Mouse (Mus musculus): ENCODE data around the gene Gm5134. TPM values are rescaled to one million over a fixed set of nuclear protein-coding genes. Genes with fewer than 3 reads are reported as not detected.

Gm5134 gene
- total and polyA plus RNA-seq, 3 experiments = not detected

DNA sequence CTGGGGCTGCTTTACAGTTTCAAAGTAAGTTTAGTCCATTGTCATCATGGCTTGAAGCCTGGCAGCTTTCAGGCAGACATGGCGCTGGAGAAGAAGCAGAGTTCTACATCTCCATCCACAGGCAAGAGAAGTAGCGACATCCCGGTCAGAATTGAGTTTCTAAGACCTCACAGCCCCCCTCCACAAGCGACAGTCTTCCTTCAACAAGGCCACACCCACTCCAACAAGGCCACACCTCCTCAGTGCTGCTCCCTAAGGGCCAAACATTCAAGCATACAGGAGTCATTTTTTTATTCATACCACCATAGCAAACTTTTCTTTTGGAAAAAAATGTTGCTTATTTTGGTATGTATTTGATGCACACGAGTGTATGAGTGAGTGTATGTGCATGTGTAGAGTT is 76.2 kb downstream of the Gm5134 start:
- no peak overlapping the region for H3K27ac ChIP-seq
- intact Hi-C loops (cut with DNase I) = loop anchor here (10.0 kb wide), 1 partner anchor 136 kb away; the partner anchor contains the start of gene Derl3
- 72% methylated on average over 5 of the region's 5 CpGs for WGBS

DNA sequence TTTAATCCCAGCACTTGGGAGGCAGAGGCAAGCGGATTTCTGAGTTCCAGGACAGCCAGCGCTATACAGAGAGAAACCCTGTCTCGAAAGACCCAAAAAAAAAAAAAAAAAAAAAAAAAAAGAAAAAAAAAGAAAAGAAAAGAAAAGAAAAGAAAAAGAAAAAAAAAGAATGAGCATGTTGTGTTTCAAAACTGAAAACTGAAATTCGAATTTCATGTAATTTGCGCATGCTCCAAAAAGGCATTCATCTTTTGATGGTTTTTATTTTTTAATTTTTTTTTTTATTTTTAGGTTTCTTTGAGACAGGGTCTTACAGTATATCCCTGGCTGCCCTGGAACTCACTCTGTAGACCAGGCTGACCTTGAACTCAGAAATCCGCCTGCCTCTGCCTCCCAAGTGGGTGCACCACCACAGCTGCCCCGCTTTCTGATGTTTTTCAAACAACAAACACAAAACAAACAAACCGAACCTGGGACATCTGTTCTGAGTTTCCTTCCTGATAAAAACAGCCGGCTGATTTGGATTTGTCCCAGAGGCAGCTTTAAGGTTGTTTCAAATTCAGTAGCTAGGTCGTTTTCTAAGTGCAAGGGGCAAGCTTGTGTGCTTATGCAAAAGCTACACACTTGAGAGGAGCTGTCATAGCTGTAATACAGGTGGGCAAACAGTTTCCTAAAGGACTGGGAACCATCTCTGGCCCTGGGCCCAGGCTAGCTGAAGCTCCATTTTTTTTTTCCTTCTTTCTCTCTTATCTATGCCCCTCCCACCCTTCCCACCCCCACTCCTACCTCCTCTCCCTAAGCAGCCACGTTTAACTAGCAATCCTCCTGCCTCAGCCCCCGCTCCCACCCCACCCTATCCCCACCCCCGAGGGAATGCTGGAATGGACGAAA is 77.4 kb downstream of the Gm5134 start:
- Histone ChIP-seq H3K27ac (peak overlapping the region; percentile 83), H3K9ac (ENCODE audit: low read depth, low read length) (no peak overlapping the region), H3K4me1 (ENCODE audit: control insufficient read depth, insufficient read depth, low read length) (peaks cover 2% of the 10 kb centered on the region; the same call in 1 of the 2 replicates), H3K27me3 (ENCODE audit: control insufficient read depth, insufficient read depth, low read length) (no peaks in the 10 kb centered on the region), H3K4me3 (peak overlapping the region; percentile 90), H3K36me3 (ENCODE audit: control insufficient read depth, insufficient read depth, low read length) (peaks cover 3% of the 10 kb centered on the region), H3K79me2 (replicated peaks; ENCODE audit: control insufficient read depth, insufficient read depth, low read length) (peaks cover 9% of the 10 kb centered on the region)
- no peak for DNase-seq
- TF ChIP-seq POLR2A (IDR thresholded peaks at IDR 0.05; ENCODE audit: insufficient read depth, low read depth, low read length) (no peak), EP300 (IDR thresholded peaks at IDR 0.05; ENCODE audit: insufficient read depth, low read depth, low read length) (no peak), CTCF (IDR thresholded peaks at IDR 0.05) (no peak)
- intact Hi-C loops (cut with DNase I) = loop anchor here (10.0 kb wide), 1 partner anchor 137 kb away; the partner anchor contains the start of gene Derl3
- 38% methylated on average over 14 of the region's 14 CpGs for WGBS

More for the DNA sequence above, 76.2 kb downstream of the Gm5134 start:
- Histone ChIP-seq H3K36me3 (ENCODE audit: control insufficient read depth, insufficient read depth, low read length) (peaks cover 3% of the 10 kb centered on the region), H3K27me3 (ENCODE audit: control insufficient read depth, insufficient read depth, low read length) (no peaks in the 10 kb centered on the region), H3K9ac (ENCODE audit: low read depth, low read length) (no peak overlapping the region), H3K79me2 (replicated peaks; ENCODE audit: control insufficient read depth, insufficient read depth, low read length) (peaks cover 9% of the 10 kb centered on the region), H3K4me3 (no peak overlapping the region), H3K4me1 (ENCODE audit: control insufficient read depth, insufficient read depth, low read length) (peaks cover 2% of the 10 kb centered on the region; the same call in 1 of the 2 replicates)
- no peak for TF ChIP-seq POLR2A (IDR thresholded peaks at IDR 0.05; ENCODE audit: insufficient read depth, low read depth, low read length)
- TF ChIP-seq EP300 (IDR thresholded peaks at IDR 0.05; ENCODE audit: insufficient read depth, low read depth, low read length) = no peak
- no peak for TF ChIP-seq CTCF (IDR thresholded peaks at IDR 0.05)
- no peak for DNase-seq

- peak within 1 kb of the TSS; percentile 83 for H3K27ac ChIP-seq
- H3K27me3 ChIP-seq (ENCODE audit: control insufficient read depth, insufficient read depth, low read length) = no peaks in the 10 kb centered on the region
- intact Hi-C loops (cut with DNase I) = loop anchor here (10.0 kb wide), 1 partner anchor 138 kb away; the partner anchor contains the start of gene Derl3
- H3K4me3 ChIP-seq = peak within 1 kb of the TSS; percentile 90
- TF ChIP-seq CTCF (IDR thresholded peaks at IDR 0.05) (peak; percentile 73), EP300 (IDR thresholded peaks at IDR 0.05; ENCODE audit: insufficient read depth, low read depth, low read length) (no peak), POLR2A (IDR thresholded peaks at IDR 0.05; ENCODE audit: insufficient read depth, low read depth, low read length) (0 out of 2 replicates have a peak, but pooled peaks have one; percentile 17)
- peaks cover 3% of the 10 kb centered on the region for H3K36me3 ChIP-seq (ENCODE audit: control insufficient read depth, insufficient read depth, low read length)
- H3K79me2 ChIP-seq (replicated peaks; ENCODE audit: control insufficient read depth, insufficient read depth, low read length) = peaks cover 9% of the 10 kb centered on the region
- peaks cover 2% of the 10 kb centered on the region; the same call in 1 of the 2 replicates for H3K4me1 ChIP-seq (ENCODE audit: control insufficient read depth, insufficient read depth, low read length)
- peak; percentile 94 to 95 for DNase-seq
- H3K9ac ChIP-seq (ENCODE audit: low read depth, low read length) = peak within 1 kb of the TSS; percentile 91
- under 1% methylated on average over 56 of the region's 58 CpGs for WGBS
Measured at GRCm38 (mm10) chr10:76032402-76033118, 78.2 kb downstream of the Gm5134 start, which contains the start of gene Zfp280b. Gene Zfp280b, plus strand, starts transcription at chr10:76032650.

DNA sequence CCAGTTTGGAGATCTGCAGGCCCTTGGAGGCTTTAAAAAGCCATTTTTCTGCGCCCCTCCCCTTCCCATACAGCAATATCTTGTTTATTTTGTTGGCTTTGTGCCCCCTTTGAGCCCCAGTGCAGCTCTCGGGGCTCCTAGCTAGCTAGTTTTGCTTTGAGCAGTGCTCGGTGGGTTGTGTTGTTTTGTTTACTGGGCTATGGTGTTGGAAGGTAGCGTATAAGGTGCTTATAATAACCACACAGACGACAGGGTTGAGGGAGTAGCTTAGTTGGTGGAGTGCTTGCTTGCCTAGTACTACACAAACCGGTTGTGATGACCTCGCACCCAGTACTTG is 78.8 kb downstream of the Gm5134 start:
- Histone ChIP-seq H3K9ac (ENCODE audit: low read depth, low read length) (peak overlapping the region; percentile 91), H3K36me3 (ENCODE audit: control insufficient read depth, insufficient read depth, low read length) (peaks cover 3% of the 10 kb centered on the region), H3K27ac (peak overlapping the region; percentile 83), H3K27me3 (ENCODE audit: control insufficient read depth, insufficient read depth, low read length) (no peaks in the 10 kb centered on the region), H3K4me3 (peak overlapping the region; percentile 90), H3K4me1 (ENCODE audit: control insufficient read depth, insufficient read depth, low read length) (peaks cover 2% of the 10 kb centered on the region; the same call in 1 of the 2 replicates), H3K79me2 (replicated peaks; ENCODE audit: control insufficient read depth, insufficient read depth, low read length) (peaks cover 9% of the 10 kb centered on the region)
- DNase-seq = no peak
- 21% methylated on average over 7 of the region's 7 CpGs for WGBS
- intact Hi-C loops (cut with DNase I) = loop anchor here (10.0 kb wide), 1 partner anchor 138 kb away; the partner anchor contains the start of gene Derl3
- no peak for TF ChIP-seq CTCF (IDR thresholded peaks at IDR 0.05)
- no peak for TF ChIP-seq EP300 (IDR thresholded peaks at IDR 0.05; ENCODE audit: insufficient read depth, low read depth, low read length)
- TF ChIP-seq POLR2A (IDR thresholded peaks at IDR 0.05; ENCODE audit: insufficient read depth, low read depth, low read length) = no peak

DNA sequence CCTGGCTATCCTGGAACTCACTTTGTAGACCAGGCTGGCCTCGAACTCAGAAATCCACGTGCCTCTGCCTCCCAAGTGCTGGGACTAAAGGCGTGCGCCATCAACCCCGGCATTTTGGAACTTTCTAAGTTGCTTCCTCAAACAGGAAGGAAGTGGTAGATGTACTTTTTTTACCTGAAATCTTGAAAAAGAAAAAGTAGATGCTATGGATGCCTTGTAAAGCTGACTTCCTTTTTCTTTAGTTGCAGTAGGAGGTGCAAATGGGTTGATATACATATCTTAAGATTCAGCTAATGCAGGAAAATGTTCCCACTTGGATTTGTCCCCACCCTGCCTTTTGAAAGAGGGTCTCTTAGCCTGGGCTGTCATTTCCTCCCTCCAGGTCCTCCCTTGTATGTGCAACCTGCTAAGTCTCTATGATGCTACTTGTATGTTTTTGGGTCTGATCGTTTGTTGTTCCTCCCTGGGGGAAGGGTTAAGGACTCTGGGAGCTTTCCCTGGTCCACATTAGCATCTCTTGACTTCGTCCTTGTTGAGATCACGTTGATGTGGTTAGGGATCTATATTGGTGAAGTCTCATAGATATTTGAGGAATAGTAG is 79.8 kb downstream of the Gm5134 start:
- peaks cover 2% of the 10 kb centered on the region; the same call in 1 of the 2 replicates for H3K4me1 ChIP-seq (ENCODE audit: control insufficient read depth, insufficient read depth, low read length)
- WGBS = 84% methylated on average over 8 of the region's 8 CpGs
- no peak for DNase-seq
- H3K79me2 ChIP-seq (replicated peaks; ENCODE audit: control insufficient read depth, insufficient read depth, low read length) = peaks cover 9% of the 10 kb centered on the region
- TF ChIP-seq CTCF (IDR thresholded peaks at IDR 0.05) (no peak), POLR2A (IDR thresholded peaks at IDR 0.05; ENCODE audit: insufficient read depth, low read depth, low read length) (no peak), EP300 (IDR thresholded peaks at IDR 0.05; ENCODE audit: insufficient read depth, low read depth, low read length) (no peak)
- no peak overlapping the region for H3K4me3 ChIP-seq
- H3K27ac ChIP-seq = no peak overlapping the region
- no peaks in the 10 kb centered on the region for H3K27me3 ChIP-seq (ENCODE audit: control insufficient read depth, insufficient read depth, low read length)
- intact Hi-C loops (cut with DNase I) = loop anchor here (10.0 kb wide), 1 partner anchor 139 kb away; the partner anchor contains the start of gene Derl3
- no peak overlapping the region for H3K9ac ChIP-seq (ENCODE audit: low read depth, low read length)
- H3K36me3 ChIP-seq (ENCODE audit: control insufficient read depth, insufficient read depth, low read length) = peaks cover 3% of the 10 kb centered on the region
